Mouse (Mus musculus): ENCODE data around the gene Mfsd4b5. TPM values are rescaled to one million over a fixed set of nuclear protein-coding genes. Genes with fewer than 3 reads are reported as not detected.

Mfsd4b5 gene
- 0.09 and 0.10 TPM in 2 replicates for polyA plus RNA-seq (2015; fragmentation: Nextera tagmentation; extraction: Ambion mirVana)

- 90% methylated on average over 12 of the region's 12 CpGs for WGBS
- H3K4me1 ChIP-seq: no peaks in the 10 kb centered on the region
- no peak within 1 kb of the TSS for H3K9ac ChIP-seq
Observed at GRCm38 (mm10) chr10:39986466-39986865, at the start of gene Mfsd4b5. Gene Mfsd4b5, minus strand, starts transcription at chr10:39986646.

GRCm38 (mm10) chr10:40034956-40035355, 48.5 kb upstream of the Mfsd4b5 start:
- Histone ChIP-seq H3K4me2 (no peak overlapping the region), H3K27ac (no peak overlapping the region), H3K36me3 (no peaks in the 10 kb centered on the region), H3K4me3 (no peak overlapping the region), H3K27me3 (no peaks in the 10 kb centered on the region), H3K9me3 (no peaks in the 10 kb centered on the region), H3K4me1 (no peaks in the 10 kb centered on the region), H3K9ac (no peak overlapping the region)
- WGBS: 97% methylated on average over 6 of the region's 6 CpGs
- ATAC-seq (ENCODE audit: insufficient number of reproducible peaks, low FRiP score, low TSS enrichment, low read depth): no peak

More at GRCm38 (mm10) chr10:39986466-39986865, at the start of gene Mfsd4b5:
- no peak for ATAC-seq (ENCODE audit: insufficient number of reproducible peaks, low FRiP score, low TSS enrichment, low read depth)
- no peaks in the 10 kb centered on the region for H3K27me3 ChIP-seq
- H3K27ac ChIP-seq: no peak within 1 kb of the TSS
- no peak within 1 kb of the TSS for H3K4me2 ChIP-seq
- no peaks in the 10 kb centered on the region for H3K9me3 ChIP-seq
- H3K36me3 ChIP-seq: no peaks in the 10 kb centered on the region
- no peak within 1 kb of the TSS for H3K4me3 ChIP-seq

- no peaks in the 10 kb centered on the region for H3K9me3 ChIP-seq
- ATAC-seq (ENCODE audit: insufficient number of reproducible peaks, low FRiP score, low TSS enrichment, low read depth): no peak
- H3K27ac ChIP-seq: no peak overlapping the region
- no peak overlapping the region for H3K4me2 ChIP-seq
- no peaks in the 10 kb centered on the region for H3K36me3 ChIP-seq
- H3K27me3 ChIP-seq: no peaks in the 10 kb centered on the region
- no peak overlapping the region for H3K9ac ChIP-seq
- no peaks in the 10 kb centered on the region for H3K4me1 ChIP-seq
- 80% methylated on average over 2 of the region's 2 CpGs for WGBS
- no peak overlapping the region for H3K4me3 ChIP-seq
Observed at GRCm38 (mm10) chr10:40032897-40033296, 46.5 kb upstream of the Mfsd4b5 start.

GRCm38 (mm10) chr10:40030716-40031115, 44.3 kb upstream of the Mfsd4b5 start:
- Histone ChIP-seq H3K4me1 (no peaks in the 10 kb centered on the region), H3K27ac (no peak overlapping the region), H3K27me3 (no peaks in the 10 kb centered on the region), H3K36me3 (no peaks in the 10 kb centered on the region), H3K9ac (no peak overlapping the region), H3K4me2 (no peak overlapping the region), H3K4me3 (no peak overlapping the region), H3K9me3 (no peaks in the 10 kb centered on the region)
- no peak for ATAC-seq (ENCODE audit: insufficient number of reproducible peaks, low FRiP score, low TSS enrichment, low read depth)
- 89% methylated on average over 6 of the region's 6 CpGs for WGBS

DNA sequence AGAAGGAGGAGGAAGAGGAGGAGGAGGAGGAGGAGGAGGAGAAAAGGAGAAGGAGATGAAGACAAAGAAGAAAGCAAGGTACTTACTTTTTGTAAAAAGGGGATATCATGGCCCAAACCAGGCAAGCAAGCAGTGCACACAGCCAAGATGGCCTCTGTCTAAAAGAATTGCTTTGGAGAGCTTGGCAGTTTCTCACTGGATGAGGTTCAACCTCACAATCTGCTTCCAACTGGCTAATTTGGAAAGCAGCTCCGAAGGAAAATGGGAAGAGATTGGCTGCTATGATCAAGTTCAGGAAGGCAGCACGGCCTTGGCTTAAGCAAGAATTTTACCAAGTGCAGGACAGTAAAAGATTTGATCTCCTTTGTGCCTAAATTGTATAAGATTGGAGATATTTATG, 43.2 kb upstream of the Mfsd4b5 start:
- H3K4me1 ChIP-seq: peaks cover 9% of the 10 kb centered on the region
- H3K9me3 ChIP-seq: no peaks in the 10 kb centered on the region
- H3K9ac ChIP-seq: no peak overlapping the region
- H3K4me2 ChIP-seq: no peak overlapping the region
- no peaks in the 10 kb centered on the region for H3K27me3 ChIP-seq
- H3K4me3 ChIP-seq: no peak overlapping the region
- 67% methylated on average over 2 of the region's 2 CpGs for WGBS
- no peak overlapping the region for H3K27ac ChIP-seq
- no peaks in the 10 kb centered on the region for H3K36me3 ChIP-seq
- no peak for ATAC-seq (ENCODE audit: insufficient number of reproducible peaks, low FRiP score, low TSS enrichment, low read depth)

DNA sequence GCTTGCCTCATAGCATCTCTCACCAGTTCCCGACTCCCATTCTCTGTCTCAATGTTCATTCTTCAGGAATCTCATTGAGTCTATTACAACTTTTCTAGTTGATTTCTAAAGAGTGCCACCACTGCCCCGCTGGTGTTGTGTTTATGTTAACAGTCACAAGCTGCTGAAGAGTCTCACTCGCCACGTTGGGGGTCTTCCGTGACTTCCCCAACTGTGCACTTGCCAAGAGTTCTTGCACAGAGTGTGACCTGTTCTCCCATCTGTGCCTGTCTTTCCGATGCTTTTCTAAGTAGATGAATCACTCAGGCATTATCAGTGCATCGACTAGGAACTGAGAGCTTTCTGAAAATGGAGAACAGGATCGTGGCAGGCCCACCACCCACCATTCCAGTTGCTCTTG, 41.6 kb upstream of the Mfsd4b5 start:
- Histone ChIP-seq H3K27ac (no peak overlapping the region), H3K9me3 (no peaks in the 10 kb centered on the region), H3K9ac (no peak overlapping the region), H3K4me1 (peaks cover 9% of the 10 kb centered on the region), H3K4me2 (no peak overlapping the region), H3K36me3 (no peaks in the 10 kb centered on the region), H3K27me3 (0 out of 2 replicates have a peak, but pooled peaks cover 3% of the 10 kb centered on the region), H3K4me3 (no peak overlapping the region)
- WGBS: 80% methylated on average over 8 of the region's 8 CpGs
- no peak for ATAC-seq (ENCODE audit: insufficient number of reproducible peaks, low FRiP score, low TSS enrichment, low read depth)

- H3K27me3 ChIP-seq: 0 out of 2 replicates have a peak, but pooled peaks cover 3% of the 10 kb centered on the region
- no peak for ATAC-seq (ENCODE audit: insufficient number of reproducible peaks, low FRiP score, low TSS enrichment, low read depth)
- no peaks in the 10 kb centered on the region for H3K9me3 ChIP-seq
- no peaks in the 10 kb centered on the region for H3K36me3 ChIP-seq
- no peak overlapping the region for H3K9ac ChIP-seq
- H3K27ac ChIP-seq: no peak overlapping the region
- no peak overlapping the region for H3K4me2 ChIP-seq
- H3K4me1 ChIP-seq: peaks cover 9% of the 10 kb centered on the region
- no peak overlapping the region for H3K4me3 ChIP-seq
- 91% methylated on average over 5 of the region's 5 CpGs for WGBS
Observed at GRCm38 (mm10) chr10:40026546-40026945, 40.1 kb upstream of the Mfsd4b5 start.

- H3K4me3 ChIP-seq: peak overlapping the region; percentile 60
Observed at GRCm38 (mm10) chr10:40025560-40025959, 39.1 kb upstream of the Mfsd4b5 start.

GRCm38 (mm10) chr10:40024554-40025428, 38.3 kb upstream of the Mfsd4b5 start, which contains the start of gene Mfsd4b1:
Gene Mfsd4b1, minus strand, starts transcription at chr10:40025268.
- H3K27ac ChIP-seq: peak within 1 kb of the TSS; percentile 54
- WGBS: 1% methylated on average over 46 of the region's 46 CpGs

More at GRCm38 (mm10) chr10:40025560-40025959, 39.1 kb upstream of the Mfsd4b5 start:
- H3K9me3 ChIP-seq: no peaks in the 10 kb centered on the region
- 42% methylated on average over 8 of the region's 8 CpGs for WGBS
- H3K36me3 ChIP-seq: no peaks in the 10 kb centered on the region
- ATAC-seq (ENCODE audit: insufficient number of reproducible peaks, low FRiP score, low TSS enrichment, low read depth): no peak
- H3K27ac ChIP-seq: peak overlapping the region; percentile 33; the same call in 1 of the 2 replicates
- H3K9ac ChIP-seq: no peak overlapping the region
- peak overlapping the region; percentile 96 for H3K4me2 ChIP-seq
- peaks cover 9% of the 10 kb centered on the region for H3K4me1 ChIP-seq
- 0 out of 2 replicates have a peak, but pooled peaks cover 3% of the 10 kb centered on the region for H3K27me3 ChIP-seq

GRCm38 (mm10) chr10:40020401-40020800, 34.0 kb upstream of the Mfsd4b5 start:
- no peak for ATAC-seq (ENCODE audit: insufficient number of reproducible peaks, low FRiP score, low TSS enrichment, low read depth)
- 27% methylated on average over 2 of the region's 2 CpGs for WGBS
- Histone ChIP-seq H3K4me1 (peaks cover 8% of the 10 kb centered on the region), H3K27me3 (0 out of 2 replicates have a peak, but pooled peaks cover 3% of the 10 kb centered on the region), H3K36me3 (no peaks in the 10 kb centered on the region), H3K9me3 (no peaks in the 10 kb centered on the region), H3K27ac (no peak overlapping the region), H3K4me2 (no peak overlapping the region), H3K9ac (no peak overlapping the region), H3K4me3 (no peak overlapping the region)

More at GRCm38 (mm10) chr10:40024554-40025428, 38.3 kb upstream of the Mfsd4b5 start, which contains the start of gene Mfsd4b1:
- Histone ChIP-seq H3K9ac (peak within 1 kb of the TSS; percentile 43), H3K4me3 (peak within 1 kb of the TSS; percentile 60), H3K4me2 (peak within 1 kb of the TSS; percentile 96), H3K27me3 (0 out of 2 replicates have a peak, but pooled peaks cover 3% of the 10 kb centered on the region), H3K36me3 (no peaks in the 10 kb centered on the region), H3K9me3 (no peaks in the 10 kb centered on the region), H3K4me1 (peaks cover 9% of the 10 kb centered on the region)
- peak; percentile 90 for ATAC-seq (ENCODE audit: insufficient number of reproducible peaks, low FRiP score, low TSS enrichment, low read depth)

GRCm38 (mm10) chr10:40019492-40019891, 33.0 kb upstream of the Mfsd4b5 start:
- H3K9ac ChIP-seq: no peak overlapping the region
- no peak for ATAC-seq (ENCODE audit: insufficient number of reproducible peaks, low FRiP score, low TSS enrichment, low read depth)
- H3K27me3 ChIP-seq: 0 out of 2 replicates have a peak, but pooled peaks cover 3% of the 10 kb centered on the region
- no peaks in the 10 kb centered on the region for H3K9me3 ChIP-seq
- H3K4me3 ChIP-seq: no peak overlapping the region
- no peaks in the 10 kb centered on the region for H3K36me3 ChIP-seq
- H3K27ac ChIP-seq: no peak overlapping the region
- WGBS: 80% methylated on average over 3 of the region's 3 CpGs
- H3K4me2 ChIP-seq: no peak overlapping the region
- no peaks in the 10 kb centered on the region for H3K4me1 ChIP-seq

GRCm38 (mm10) chr10:40018261-40018860, 31.9 kb upstream of the Mfsd4b5 start:
- Histone ChIP-seq H3K36me3 (no peaks in the 10 kb centered on the region), H3K9ac (no peak overlapping the region), H3K9me3 (no peaks in the 10 kb centered on the region), H3K4me2 (no peak overlapping the region), H3K4me1 (no peaks in the 10 kb centered on the region), H3K27me3 (0 out of 2 replicates have a peak, but pooled peaks cover 3% of the 10 kb centered on the region), H3K27ac (no peak overlapping the region), H3K4me3 (no peak overlapping the region)
- WGBS: 77% methylated on average over 5 of the region's 5 CpGs
- no peak for ATAC-seq (ENCODE audit: insufficient number of reproducible peaks, low FRiP score, low TSS enrichment, low read depth)
